Mouse (Mus musculus) lung, adult 2 months (tissue): ENCODE results near the gene Flad1. TPM values are rescaled to one million over a fixed set of nuclear protein-coding genes. Genes with fewer than 3 reads are reported as not detected.
A peak's percentile ranks its signal among the peaks of the same experiment; 100 is the strongest.
"Not testable (repeated sequence)": the region's sequence is repeated elsewhere in the genome, so short reads cannot be mapped to it uniquely, and the experiment has no call there.

ENCODE experiments used
- DNase-seq: peaks from one replicate; pipeline ENCODE4 v3.0.0; 2022
- H3K4me1 ChIP-seq: fragments of 200-500 bp; 2 replicates; pipeline ENCODE4 v1.6.1; 2011; ENCODE audit warnings: low read length; ENCODE audit not compliant: control insufficient read depth, insufficient read depth
- H3K4me3 ChIP-seq: fragments of 200-500 bp; replicated peaks from 2 replicates; pipeline ENCODE3; 2011; ENCODE audit warnings: low read depth, mild to moderate bottlenecking, control low read depth, low read length; ENCODE audit errors: extremely low read depth
- CTCF ChIP-seq: fragments of 200-500 bp; IDR thresholded peaks from 2 replicates; pipeline ENCODE4 v1.5.1; 2011; ENCODE audit warnings: mild to moderate bottlenecking, low read length, control low read depth; ENCODE audit not compliant: insufficient read depth
- POLR2A ChIP-seq: fragments of 200-500 bp; IDR thresholded peaks from 2 replicates; pipeline ENCODE4 v1.6.1; 2011; ENCODE audit warnings: low read depth, mild to moderate bottlenecking, control low read depth, low read length, borderline replicate concordance; ENCODE audit errors: extremely low read depth
- WGBS: fragments of 180-500 bp; shearing (Covaris S2); methylation state at CpG from one replicate; pipeline ENCODE4 v1.1.7; 2018; 5-methylcytosine and 5-hydroxymethylcytosine counted together
- polyA plus RNA-seq: library from polyadenylated mRNA; depleted of rRNA; stranded (reverse); fragments of >200 nt; gene quantifications from 2 replicates; pipeline ENCODE4 v1.2.3, GENCODE M21; 2012

Flad1 gene
- polyA plus RNA-seq, 1 experiment, result 26.6 TPM

- Histone ChIP-seq H3K4me1 (peaks cover 3% of the 10 kb centered on the region; the same call in 1 of the 2 replicates), H3K4me3 (no peak overlapping the region)
- 41% methylated on average over 7 of the region's 7 CpGs for WGBS
- peak; percentile 89 for TF ChIP-seq CTCF
- no peak; the same call in 1 of the 2 replicates for TF ChIP-seq POLR2A
- DNase-seq, result peak; percentile 76
Observed at GRCm38 (mm10) chr3:89449541-89449940, 37.9 kb upstream of the Flad1 start.

GRCm38 (mm10) chr3:89448720-89449537 is 37.3 kb upstream of the Flad1 start:
- 44% methylated on average over 13 of the region's 13 CpGs for WGBS
- TF ChIP-seq CTCF, result no peak
- no peak for TF ChIP-seq POLR2A
- peaks cover 3% of the 10 kb centered on the region; the same call in 1 of the 2 replicates for H3K4me1 ChIP-seq
- no peak for DNase-seq
- H3K4me3 ChIP-seq, result no peak overlapping the region

- TF ChIP-seq POLR2A (no peak), CTCF (no peak)
- no peak overlapping the region for H3K4me3 ChIP-seq
- DNase-seq, result no peak
- H3K4me1 ChIP-seq, result peaks cover 4% of the 10 kb centered on the region
- WGBS, result 82% methylated on average over 2 of the region's 2 CpGs
Observed at GRCm38 (mm10) chr3:89440691-89441090, 29.0 kb upstream of the Flad1 start.

GRCm38 (mm10) chr3:89437269-89437668 is 25.6 kb upstream of the Flad1 start:
- DNase-seq, result peak; percentile 29
- Histone ChIP-seq H3K4me1 (peaks cover 4% of the 10 kb centered on the region), H3K4me3 (peak overlapping the region; percentile 50)
- peak; percentile 8; the same call in 1 of the 2 replicates for TF ChIP-seq POLR2A
- TF ChIP-seq CTCF, result no peak
- WGBS, result 16% methylated on average over 5 of the region's 5 CpGs

- DNase-seq, result peak; percentile 76
- TF ChIP-seq CTCF (no peak), POLR2A (peak; percentile 75; the same call in 1 of the 2 replicates)
- WGBS, result 4% methylated on average over 16 of the region's 16 CpGs
- Histone ChIP-seq H3K4me1 (peaks cover 7% of the 10 kb centered on the region), H3K4me3 (peak within 1 kb of the TSS; percentile 89)
Observed at GRCm38 (mm10) chr3:89436176-89437113, 24.8 kb upstream of the Flad1 start, which contains the start of gene Pbxip1. Pbxip1 (plus strand) TSS chr3:89436706.

GRCm38 (mm10) chr3:89435041-89435440 is 23.4 kb upstream of the Flad1 start:
- Histone ChIP-seq H3K4me3 (no peak overlapping the region), H3K4me1 (peaks cover 14% of the 10 kb centered on the region)
- TF ChIP-seq POLR2A, result no peak
- DNase-seq, result no peak
- WGBS, result 65% methylated on average over 7 of the region's 7 CpGs

- no peak for DNase-seq
- 69% methylated on average over 11 of the region's 11 CpGs for WGBS
- Histone ChIP-seq H3K4me1 (peaks cover 14% of the 10 kb centered on the region), H3K4me3 (no peak overlapping the region)
- TF ChIP-seq POLR2A, result no peak
- no peak for TF ChIP-seq CTCF
Observed at GRCm38 (mm10) chr3:89434532-89434931, 22.9 kb upstream of the Flad1 start.

GRCm38 (mm10) chr3:89432606-89433005 is 20.9 kb upstream of the Flad1 start:
- Histone ChIP-seq H3K4me1 (peaks cover 14% of the 10 kb centered on the region), H3K4me3 (no peak overlapping the region)
- TF ChIP-seq POLR2A (no peak), CTCF (no peak)
- 92% methylated on average over 8 of the region's 8 CpGs for WGBS
- no peak for DNase-seq

- peak within 1 kb of the TSS; percentile 85 for H3K4me3 ChIP-seq
- peak; percentile 90 for DNase-seq
- peaks cover 9% of the 10 kb centered on the region; the same call in 1 of the 2 replicates for H3K4me1 ChIP-seq
- WGBS, result 2% methylated on average over 67 of the region's 68 CpGs
- no peak for TF ChIP-seq CTCF
- peak; percentile 82 for TF ChIP-seq POLR2A
Observed at GRCm38 (mm10) chr3:89430171-89431159, 18.8 kb upstream of the Flad1 start, which contains the start of gene Pygo2. Pygo2 (plus strand) TSS chr3:89430214.

GRCm38 (mm10) chr3:89429021-89429420 is 17.4 kb upstream of the Flad1 start:
- not testable (repeated sequence) for H3K4me1 ChIP-seq, DNase-seq, H3K4me3 ChIP-seq
- WGBS, result 92% methylated on average over 7 of the region's 7 CpGs
